Mouse (Mus musculus) gastrocnemius, postnatal 25 days (tissue): ENCODE measurements around the gene Ptgfrn. TPM values are rescaled to one million over a fixed set of nuclear protein-coding genes. Genes with fewer than 3 reads are reported as not detected.

Experiments used
- DNase-seq: peaks from one replicate; pipeline ENCODE4 v3.0.0; 2022
- total RNA-seq, 2 experiments: library from RNA; stranded (reverse); gene quantifications; 1 replicate in 1 of 2; 2 replicates in 1 of 2; pipeline ENCODE4 v1.2.3; 2021

The Ptgfrn gene
- total RNA-seq, 2 experiments from 2014 or later = 14.9 to 17.0 TPM

GRCm38 (mm10) chr3:101116431-101117385 is 6.6 kb upstream of the Ptgfrn start:
- no peak for DNase-seq

DNA sequence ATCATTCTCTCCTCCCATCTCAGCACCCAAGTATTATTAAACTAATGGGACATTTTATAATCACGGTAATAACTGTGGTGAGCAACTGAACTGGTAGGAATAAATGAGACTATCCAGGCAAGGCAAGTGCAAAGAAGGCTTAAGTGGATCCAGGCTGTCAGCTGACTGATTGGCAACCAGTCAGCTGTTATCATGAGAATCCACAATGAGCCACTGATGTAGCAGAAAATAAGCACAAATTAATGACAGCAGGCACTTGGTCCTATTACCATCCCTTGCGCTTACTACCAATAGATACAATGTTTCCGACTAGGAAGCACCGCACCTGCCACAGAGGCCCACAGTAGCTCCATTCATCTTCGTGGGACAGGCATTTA is 2.4 kb upstream of the Ptgfrn start:
- DNase-seq = no peak

- DNase-seq = no peak
Observed at GRCm38 (mm10) chr3:101111848-101112517, 1.9 kb upstream of the Ptgfrn start.

- no peak for DNase-seq
Observed at GRCm38 (mm10) chr3:101111321-101111720, 1.2 kb upstream of the Ptgfrn start.

DNA sequence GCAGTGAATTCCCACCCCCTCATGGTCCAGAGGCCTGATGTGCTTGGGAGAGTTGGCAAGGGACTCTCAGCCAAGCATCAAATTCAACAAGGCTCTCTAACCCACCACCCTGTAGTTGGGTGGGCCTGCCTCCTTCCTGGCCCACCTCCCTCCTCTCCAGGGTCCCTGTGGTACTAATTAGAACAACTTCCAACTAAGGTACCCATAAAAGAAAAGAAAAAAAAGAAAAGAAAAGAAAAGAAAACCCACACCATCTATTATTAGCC is 693 bp upstream of the Ptgfrn start:
- no peak for DNase-seq

GRCm38 (mm10) chr3:101109558-101110021 is 488 bp downstream of the Ptgfrn start:
- DNase-seq = no peak

GRCm38 (mm10) chr3:101108848-101109247 is 1.2 kb downstream of the Ptgfrn start:
- no peak for DNase-seq

GRCm38 (mm10) chr3:101108282-101108681 is 1.8 kb downstream of the Ptgfrn start:
- DNase-seq = no peak

- no peak for DNase-seq
Observed at GRCm38 (mm10) chr3:101106326-101106725, 3.8 kb downstream of the Ptgfrn start.

GRCm38 (mm10) chr3:101105486-101105885 is 4.6 kb downstream of the Ptgfrn start:
- no peak for DNase-seq

- no peak for DNase-seq
Observed at GRCm38 (mm10) chr3:101104883-101105282, 5.2 kb downstream of the Ptgfrn start.

- no peak for DNase-seq
Observed at GRCm38 (mm10) chr3:101103770-101104169, 6.3 kb downstream of the Ptgfrn start.

- no peak for DNase-seq
Observed at GRCm38 (mm10) chr3:101102106-101102505, 8.0 kb downstream of the Ptgfrn start.

DNA sequence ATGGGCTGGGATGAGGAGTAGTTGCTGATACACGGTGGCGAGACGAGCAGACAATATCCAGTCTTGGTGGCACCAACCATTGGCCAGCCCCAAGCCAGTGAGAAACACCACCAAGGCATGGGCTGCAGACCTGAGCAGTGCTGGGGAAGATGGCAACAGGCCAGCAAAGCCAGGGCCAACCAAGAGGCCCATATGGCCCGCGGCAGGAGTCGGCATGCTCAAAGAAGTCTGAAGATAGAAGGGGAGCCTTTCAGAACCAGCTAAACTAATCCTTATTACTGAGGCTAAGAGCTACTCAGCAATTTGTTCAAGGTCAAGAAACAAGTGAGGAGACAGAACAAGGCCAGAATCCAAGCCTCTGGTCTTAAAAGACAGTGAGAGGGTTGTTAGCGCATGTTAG is 8.9 kb downstream of the Ptgfrn start:
- no peak for DNase-seq

DNA sequence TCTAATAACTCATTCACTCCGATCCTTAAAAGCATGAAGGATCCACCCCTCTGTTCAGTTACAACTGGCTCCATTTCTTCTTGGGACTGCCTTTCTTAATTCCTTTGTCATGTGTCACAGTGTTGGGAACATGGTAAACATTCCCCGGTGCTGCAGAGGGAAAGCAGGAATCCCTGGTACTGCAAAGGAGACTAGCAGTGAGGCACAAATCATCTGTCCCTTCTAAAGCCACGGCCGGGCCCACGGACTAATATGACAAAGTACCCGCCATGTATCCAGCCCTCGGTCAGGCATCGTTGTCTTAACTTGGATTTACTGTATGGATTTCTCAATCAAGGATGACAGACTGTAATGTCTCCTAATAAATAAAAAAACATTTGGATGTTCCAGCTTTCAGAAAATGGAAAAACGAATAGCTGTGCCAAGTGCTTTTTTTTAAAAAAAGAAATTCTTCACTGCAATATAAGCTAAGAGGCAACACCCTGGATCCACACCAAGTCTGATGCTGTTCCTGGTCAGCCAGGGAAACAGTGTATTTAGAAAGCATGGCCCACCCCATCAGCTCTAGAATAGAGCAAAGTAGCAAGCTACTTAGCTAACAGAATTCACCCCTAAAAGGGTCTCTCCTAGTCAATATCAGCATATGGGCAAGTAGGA is 10.2 kb downstream of the Ptgfrn start:
- no peak for DNase-seq

DNA sequence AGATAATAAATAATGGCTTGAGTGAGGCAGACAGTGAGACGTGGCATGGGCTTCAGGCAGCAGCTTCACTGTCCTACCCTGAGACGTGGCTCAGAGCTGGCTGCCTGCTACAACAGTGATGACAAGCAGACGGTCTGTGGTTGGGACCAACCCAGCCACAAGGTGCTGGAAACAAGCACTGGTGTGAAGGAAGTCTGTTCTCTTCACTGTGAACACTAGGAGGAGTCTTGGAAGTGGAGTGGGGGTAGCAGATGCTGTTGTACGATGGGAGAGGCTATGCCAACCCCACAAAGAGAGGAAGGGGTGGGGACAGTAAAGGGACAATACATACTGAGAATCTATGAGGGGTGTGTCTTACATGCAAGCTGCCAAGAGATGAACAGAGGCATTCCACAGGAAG is 12.0 kb downstream of the Ptgfrn start:
- no peak for DNase-seq

GRCm38 (mm10) chr3:101097146-101097800 is 12.8 kb downstream of the Ptgfrn start:
- DNase-seq = no peak

GRCm38 (mm10) chr3:101095761-101096449 is 14.2 kb downstream of the Ptgfrn start:
- no peak for DNase-seq

- no peak for DNase-seq
Observed at GRCm38 (mm10) chr3:101092202-101092601, 17.9 kb downstream of the Ptgfrn start.

DNA sequence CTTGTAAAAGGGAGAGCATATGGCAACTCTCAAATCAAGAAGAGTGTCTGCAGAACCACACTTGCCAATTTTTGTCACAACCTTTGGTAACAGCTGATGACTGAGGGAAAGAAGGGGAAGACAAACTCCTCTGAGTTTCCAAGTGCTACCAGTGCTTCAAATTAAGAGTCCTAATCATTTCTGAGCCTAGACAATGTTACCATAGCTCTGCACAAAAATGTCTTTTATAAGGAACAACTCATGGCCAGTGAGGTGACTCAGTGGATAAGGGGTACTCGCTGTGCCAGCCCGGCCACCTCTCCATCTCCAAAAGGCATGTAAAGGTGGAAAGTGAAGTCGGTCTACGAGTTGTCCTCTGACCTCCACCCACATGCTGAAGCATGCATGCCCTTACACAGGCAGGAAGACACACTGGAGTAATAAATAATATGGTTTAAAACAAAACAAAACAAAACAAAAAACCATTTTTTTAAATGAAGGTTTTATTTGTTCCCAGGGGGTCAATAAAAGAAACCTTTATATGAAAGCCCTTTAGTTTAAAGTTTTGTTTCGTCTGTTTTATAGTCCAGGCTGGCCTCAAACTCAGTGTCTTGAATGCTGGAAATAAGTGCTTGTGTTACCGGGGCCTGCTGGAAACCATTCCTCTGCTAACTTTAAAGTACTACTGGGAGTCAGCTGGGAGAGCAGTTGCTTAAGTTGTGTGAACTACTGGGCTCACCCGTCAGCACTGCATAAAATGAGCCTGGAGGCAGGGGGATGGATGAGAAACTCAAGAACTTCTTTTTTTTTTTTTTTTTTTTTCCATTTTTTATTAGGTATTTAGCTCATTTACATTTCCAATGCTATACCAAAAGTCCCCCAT is 23.3 kb downstream of the Ptgfrn start:
- no peak for DNase-seq

- DNase-seq = no peak
Observed at GRCm38 (mm10) chr3:101080925-101081324, 29.2 kb downstream of the Ptgfrn start.
